Mouse (Mus musculus) limb, embryonic 10.5 days (tissue): ENCODE data around the gene Elf4. TPM values are rescaled to one million over a fixed set of nuclear protein-coding genes. Genes with fewer than 3 reads are reported as not detected.
"Not testable (repeated sequence)": the region's sequence is repeated elsewhere in the genome, so short reads cannot be mapped to it uniquely, and the experiment has no call there.

Experiments used
- DNase-seq: peaks from one replicate; pipeline ENCODE4 v3.0.0-alpha.2; 2017; ENCODE audit warnings: low spot score
- H3K27ac ChIP-seq: fragments of 300-500 bp; sonication (generic); 2 replicates; pipeline ENCODE4 v1.5.1; 2016; ENCODE audit warnings: mild to moderate bottlenecking
- H3K27me3 ChIP-seq: fragments of 300-500 bp; sonication (generic); 2 replicates; pipeline ENCODE4 v1.6.1; 2016; ENCODE audit warnings: low read depth, mild to moderate bottlenecking; ENCODE audit not compliant: poor library complexity, severe bottlenecking
- H3K36me3 ChIP-seq: fragments of 300-500 bp; sonication (generic); 2 replicates; pipeline ENCODE4 v1.6.1; 2016; ENCODE audit warnings: mild to moderate bottlenecking, moderate library complexity
- H3K4me1 ChIP-seq: fragments of 300-500 bp; sonication (generic); 2 replicates; pipeline ENCODE4 v1.6.1; 2016
- H3K4me3 ChIP-seq: fragments of 300-500 bp; sonication (generic); 2 replicates; pipeline ENCODE4 v1.5.1; 2016; ENCODE audit warnings: mild to moderate bottlenecking, moderate library complexity
- H3K9me3 ChIP-seq: fragments of 300-500 bp; sonication (generic); replicated peaks from 2 replicates; pipeline ENCODE4 v1.6.1; 2016; ENCODE audit warnings: mild to moderate bottlenecking
- WGBS: fragments of 180-500 bp; shearing (Covaris S2); methylation state at CpG from one replicate; pipeline ENCODE4 v1.1.7; 2016; 5-methylcytosine and 5-hydroxymethylcytosine counted together
- polyA plus RNA-seq: library from polyadenylated mRNA; unstranded; fragments of >200 nt; fragmentation: Nextera tagmentation; extraction: Ambion mirVana; gene quantifications from 2 replicates; pipeline ENCODE4 v1.2.1, GENCODE M21; 2016

The Elf4 gene
- polyA plus RNA-seq, 1 experiment from 2014 or later: 1.9 TPM

DNA sequence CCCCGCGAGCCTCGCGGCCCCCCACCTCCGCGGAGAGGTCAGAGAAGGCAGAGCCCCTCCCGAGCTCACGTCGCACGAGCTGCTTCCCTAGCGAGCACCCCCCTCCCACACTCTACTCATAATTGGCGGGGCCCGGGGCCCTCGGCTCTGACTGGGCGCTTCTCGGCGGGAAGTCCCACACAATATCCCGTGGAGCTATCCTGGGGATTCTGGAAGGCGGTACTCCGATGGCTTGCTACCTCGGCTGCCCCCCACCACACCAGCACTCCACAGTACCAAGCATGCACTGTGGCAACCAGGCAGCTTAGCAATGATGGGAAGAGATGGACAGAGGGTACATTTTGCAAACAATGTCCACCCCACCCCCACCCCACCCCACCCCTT lies 8.4 kb downstream of the Elf4 start:
- Histone ChIP-seq H3K4me1 (peaks cover 16% of the 10 kb centered on the region), H3K9me3 (no peaks in the 10 kb centered on the region), H3K4me3 (peak overlapping the region; percentile 47), H3K27ac (no peak overlapping the region), H3K36me3 (no peaks in the 10 kb centered on the region), H3K27me3 (peaks cover 66% of the 10 kb centered on the region)
- 19% methylated on average over 21 of the region's 21 CpGs for WGBS
- DNase-seq: no peak

DNA sequence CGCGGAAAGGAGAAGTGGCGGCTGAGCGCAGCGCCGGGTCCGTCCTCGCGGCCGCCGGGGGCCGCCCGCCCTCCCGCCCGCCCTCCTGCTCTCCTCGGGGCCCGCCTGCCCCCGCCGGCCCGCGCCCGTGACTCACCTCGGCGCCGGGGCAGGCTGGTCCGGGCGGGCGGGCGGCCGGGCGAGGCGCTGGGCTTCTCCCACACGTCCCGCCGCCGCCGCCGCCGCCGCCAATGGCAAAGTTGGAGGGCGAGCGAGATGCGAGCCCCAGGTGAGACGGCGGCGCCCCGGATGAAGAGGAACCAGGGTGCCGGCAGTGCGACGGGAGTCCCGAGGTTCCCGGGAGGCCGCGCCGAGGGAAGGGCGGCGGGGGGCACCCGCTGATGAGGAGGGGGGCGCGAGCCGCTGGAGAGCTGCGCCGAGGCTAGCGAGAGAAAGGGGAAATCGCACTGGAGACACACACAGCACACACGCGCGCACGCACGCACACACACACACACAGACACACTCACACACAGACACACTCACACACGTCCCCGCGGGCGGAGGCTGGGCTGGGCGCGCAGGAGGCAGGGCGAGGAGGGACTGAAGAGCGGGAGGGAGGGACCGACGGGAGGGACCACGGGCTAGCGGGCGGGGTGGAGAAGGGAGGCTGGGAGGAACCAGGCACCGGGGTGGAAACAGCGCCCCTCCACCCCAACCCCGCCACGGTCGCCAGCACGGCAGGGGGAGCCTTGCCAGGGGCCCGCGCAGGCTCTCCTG lies 9.0 kb downstream of the Elf4 start:
- peaks cover 18% of the 10 kb centered on the region for H3K4me1 ChIP-seq
- peak; percentile 53 for DNase-seq
- peaks cover 66% of the 10 kb centered on the region for H3K27me3 ChIP-seq
- H3K27ac ChIP-seq: peak overlapping the region; percentile 62
- peak overlapping the region; percentile 47 for H3K4me3 ChIP-seq
- no peaks in the 10 kb centered on the region for H3K36me3 ChIP-seq
- H3K9me3 ChIP-seq: no peaks in the 10 kb centered on the region
- 11% methylated on average over 35 of the region's 91 CpGs for WGBS

DNA sequence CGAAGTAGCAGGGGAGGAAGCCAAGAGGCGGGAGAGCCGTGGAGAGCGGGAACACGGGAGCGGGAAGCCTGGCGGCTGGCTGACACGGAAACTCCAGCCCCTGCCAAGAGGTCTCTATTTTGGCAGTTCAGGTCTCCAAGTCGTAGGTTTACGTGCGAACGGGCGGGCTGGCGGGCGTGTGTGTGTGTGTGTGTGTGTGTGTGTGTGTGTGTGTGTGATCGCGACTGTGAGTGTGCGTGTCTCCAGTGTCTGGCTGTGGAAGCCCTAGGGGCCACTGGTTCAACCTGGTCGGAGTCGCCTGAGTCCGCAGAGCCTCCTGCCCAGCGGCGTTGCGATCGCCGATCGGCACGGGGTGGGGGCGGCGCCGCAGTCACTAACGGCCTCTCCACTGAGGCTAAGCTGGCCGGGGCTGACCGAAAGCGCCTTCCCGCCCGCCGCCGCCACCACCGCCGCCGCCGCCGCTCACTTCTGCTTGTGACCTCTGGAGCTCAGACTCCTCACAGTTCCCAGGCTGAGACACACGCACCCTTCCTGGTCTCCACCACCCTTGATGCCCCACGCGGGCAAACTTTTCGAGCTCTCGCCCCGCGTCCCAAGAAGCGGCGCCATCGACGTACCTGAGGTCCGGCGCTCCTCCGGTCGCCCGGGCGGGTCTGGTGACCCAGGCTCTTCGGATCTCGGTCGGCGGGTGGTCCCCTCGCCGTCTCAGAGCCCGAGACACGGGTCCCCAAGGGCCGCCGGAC lies 9.8 kb downstream of the Elf4 start:
- peak; percentile 51 for DNase-seq
- peak overlapping the region; percentile 47 for H3K4me3 ChIP-seq
- H3K27ac ChIP-seq: peak overlapping the region; percentile 62
- H3K4me1 ChIP-seq: peaks cover 18% of the 10 kb centered on the region
- no peaks in the 10 kb centered on the region for H3K9me3 ChIP-seq
- H3K36me3 ChIP-seq: no peaks in the 10 kb centered on the region
- WGBS: 18% methylated on average over 56 of the region's 71 CpGs
- peaks cover 66% of the 10 kb centered on the region for H3K27me3 ChIP-seq

DNA sequence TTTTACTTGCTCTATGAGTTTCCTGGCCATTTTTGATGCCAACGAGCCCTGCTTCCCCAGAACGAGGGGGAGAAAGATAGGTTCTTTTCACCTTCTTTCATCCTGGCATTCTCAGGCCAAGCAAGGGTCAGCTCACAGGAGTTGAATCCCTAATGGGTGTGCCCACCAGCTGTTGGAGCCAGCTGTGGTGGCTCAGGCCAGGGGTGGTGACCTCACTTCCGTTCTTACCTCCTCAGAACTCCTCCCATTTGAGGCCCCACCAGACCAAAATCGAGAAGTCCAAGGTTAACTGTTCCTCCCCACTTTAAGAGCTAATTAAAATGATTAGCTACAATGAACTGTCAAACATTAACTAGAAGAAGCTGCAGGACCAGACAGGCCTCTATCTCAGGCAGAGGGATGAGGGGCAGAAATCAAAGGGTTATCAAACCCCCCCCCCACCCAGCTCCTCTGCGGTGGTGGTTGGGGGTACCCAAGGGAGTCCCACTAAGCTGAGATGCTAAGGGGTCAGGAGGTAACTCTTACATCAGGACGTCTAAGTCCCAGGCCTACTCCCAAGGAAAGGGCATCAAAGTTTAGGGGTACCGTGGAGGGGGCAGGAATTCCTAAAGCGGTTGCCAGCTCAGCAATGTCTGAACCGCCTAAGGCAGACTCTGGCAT lies 10.6 kb downstream of the Elf4 start:
- Histone ChIP-seq H3K4me1 (peaks cover 18% of the 10 kb centered on the region), H3K36me3 (no peaks in the 10 kb centered on the region), H3K27me3 (peaks cover 66% of the 10 kb centered on the region), H3K27ac (no peak overlapping the region), H3K4me3 (peak overlapping the region; percentile 47), H3K9me3 (no peaks in the 10 kb centered on the region)
- no peak for DNase-seq
- WGBS: 24% methylated on average over 9 of the region's 9 CpGs

DNA sequence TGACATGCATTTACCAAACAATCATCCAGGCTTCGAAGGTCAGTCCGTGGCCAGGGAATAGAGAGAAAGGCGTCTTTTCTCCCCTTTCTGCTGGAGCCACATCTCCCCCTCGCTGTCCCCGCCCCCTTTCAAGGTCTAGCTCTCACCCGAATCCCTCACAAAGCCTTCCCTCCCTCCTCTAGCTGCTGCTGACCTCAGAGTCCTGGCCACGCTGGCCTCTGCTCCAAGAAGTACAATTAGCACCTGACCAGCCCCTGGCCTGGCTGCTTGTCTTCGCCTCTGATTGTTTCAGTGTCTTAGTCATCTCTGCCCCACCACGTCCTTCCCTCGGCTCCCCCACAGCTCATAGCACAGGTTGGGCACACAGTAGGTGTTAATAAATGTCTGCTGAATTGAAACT lies 13.3 kb downstream of the Elf4 start:
- H3K4me3 ChIP-seq: no peak overlapping the region
- 13% methylated on average over 10 of the region's 10 CpGs for WGBS
- peaks cover 18% of the 10 kb centered on the region for H3K4me1 ChIP-seq
- no peaks in the 10 kb centered on the region for H3K36me3 ChIP-seq
- peaks cover 42% of the 10 kb centered on the region for H3K27me3 ChIP-seq
- no peak for DNase-seq
- no peaks in the 10 kb centered on the region for H3K9me3 ChIP-seq
- no peak overlapping the region for H3K27ac ChIP-seq

- H3K27ac ChIP-seq: no peak overlapping the region
- peaks cover 4% of the 10 kb centered on the region for H3K4me1 ChIP-seq
- no peaks in the 10 kb centered on the region for H3K36me3 ChIP-seq
- no peak overlapping the region for H3K4me3 ChIP-seq
- H3K27me3 ChIP-seq: no peaks in the 10 kb centered on the region; the same call in 1 of the 2 replicates
- 88% methylated on average over 4 of the region's 4 CpGs for WGBS
- no peak for DNase-seq
- no peaks in the 10 kb centered on the region for H3K9me3 ChIP-seq
Observed at GRCm38 (mm10) chrX:48444677-48445076, 18.3 kb downstream of the Elf4 start.

DNA sequence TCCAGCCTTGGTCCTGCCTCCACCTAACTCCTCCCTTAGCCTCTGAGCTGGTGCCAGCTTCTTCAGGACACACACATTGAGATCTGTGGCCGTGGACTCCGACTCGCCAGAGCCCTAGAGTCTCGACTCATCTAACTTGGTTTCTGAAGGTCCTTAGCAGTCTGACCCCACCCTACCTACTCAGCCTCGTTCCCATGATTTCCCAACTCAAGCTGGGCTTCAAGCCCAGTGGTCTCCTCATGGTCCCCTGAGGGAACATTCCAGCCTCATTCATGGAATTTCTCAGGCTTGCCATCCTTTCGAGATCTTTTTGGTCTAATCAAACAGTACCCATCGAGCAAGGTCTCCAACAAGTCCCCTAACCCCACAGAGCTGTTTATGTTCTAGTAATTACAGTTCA lies 21.0 kb downstream of the Elf4 start:
- no peaks in the 10 kb centered on the region for H3K36me3 ChIP-seq
- no peaks in the 10 kb centered on the region for H3K9me3 ChIP-seq
- 90% methylated on average over 7 of the region's 7 CpGs for WGBS
- H3K4me3 ChIP-seq: no peak overlapping the region
- DNase-seq: no peak
- H3K27me3 ChIP-seq: no peaks in the 10 kb centered on the region
- H3K4me1 ChIP-seq: peaks cover 7% of the 10 kb centered on the region
- H3K27ac ChIP-seq: no peak overlapping the region

DNA sequence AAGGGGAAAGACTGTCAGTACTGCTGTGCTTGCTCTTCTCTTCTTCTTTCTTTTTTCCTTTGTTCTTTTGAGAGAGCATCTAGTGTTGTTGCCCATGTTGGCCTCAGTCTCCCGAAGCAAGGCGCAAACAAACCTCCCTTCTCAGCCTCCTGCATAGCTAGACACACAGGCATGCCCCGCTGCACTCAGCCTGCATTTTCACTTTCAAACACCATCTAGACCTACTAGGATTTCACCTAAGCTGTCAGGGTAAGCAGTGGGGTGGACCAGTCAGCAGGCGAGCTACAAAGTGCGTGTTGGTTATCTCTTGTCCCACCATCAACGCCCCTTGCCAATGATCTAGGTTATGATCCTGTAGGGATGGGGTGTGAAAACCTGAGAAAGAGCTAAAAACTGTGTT lies 21.4 kb downstream of the Elf4 start:
- 87% methylated on average over 6 of the region's 6 CpGs for WGBS

GRCm38 (mm10) chrX:48439036-48439435 lies 23.9 kb downstream of the Elf4 start:
- WGBS: 55% methylated on average over 4 of the region's 4 CpGs
- peaks cover 7% of the 10 kb centered on the region for H3K4me1 ChIP-seq
- H3K27ac ChIP-seq: no peak overlapping the region
- no peak for DNase-seq
- no peaks in the 10 kb centered on the region for H3K27me3 ChIP-seq
- no peak overlapping the region for H3K4me3 ChIP-seq
- no peaks in the 10 kb centered on the region for H3K36me3 ChIP-seq
- no peaks in the 10 kb centered on the region for H3K9me3 ChIP-seq

More for the DNA sequence above, 21.4 kb downstream of the Elf4 start:
- Histone ChIP-seq H3K36me3 (no peaks in the 10 kb centered on the region), H3K4me3 (no peak overlapping the region), H3K4me1 (peaks cover 7% of the 10 kb centered on the region), H3K27me3 (no peaks in the 10 kb centered on the region), H3K27ac (no peak overlapping the region), H3K9me3 (no peaks in the 10 kb centered on the region)
- DNase-seq: no peak

DNA sequence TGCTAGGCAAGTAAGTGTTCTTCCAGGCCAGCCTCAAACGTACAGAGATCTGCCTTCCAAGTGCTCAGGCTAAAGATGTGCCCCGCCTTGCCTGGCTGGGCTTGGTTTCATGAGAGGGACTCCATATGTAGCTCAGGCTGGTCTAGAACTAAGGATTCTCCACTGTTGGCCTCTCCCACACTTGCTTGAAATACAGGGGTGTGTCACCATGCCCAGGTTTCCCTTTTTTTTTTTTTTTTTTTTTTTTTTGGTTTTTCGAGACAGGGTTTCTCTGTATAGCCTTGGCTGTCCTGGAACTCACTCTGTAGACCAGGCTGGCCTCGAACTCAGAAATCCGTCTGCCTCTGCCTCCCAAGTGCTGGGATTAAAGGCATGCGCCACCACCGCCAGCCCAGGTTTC lies 26.9 kb downstream of the Elf4 start:
- not testable (repeated sequence) for DNase-seq, H3K9me3 ChIP-seq, H3K4me3 ChIP-seq, H3K27ac ChIP-seq, H3K36me3 ChIP-seq
- WGBS: 92% methylated on average over 6 of the region's 7 CpGs
- Histone ChIP-seq H3K27me3 (peaks cover 12% of the 10 kb centered on the region; the same call in 1 of the 2 replicates), H3K4me1 (peaks cover 18% of the 10 kb centered on the region)

- H3K9me3 ChIP-seq: no peaks in the 10 kb centered on the region
- H3K27ac ChIP-seq: no peak overlapping the region
- no peaks in the 10 kb centered on the region for H3K36me3 ChIP-seq
- H3K4me1 ChIP-seq: peaks cover 18% of the 10 kb centered on the region
- H3K4me3 ChIP-seq: no peak overlapping the region
- no peak for DNase-seq
- peaks cover 12% of the 10 kb centered on the region; the same call in 1 of the 2 replicates for H3K27me3 ChIP-seq
- 83% methylated on average over 9 of the region's 9 CpGs for WGBS
Observed at GRCm38 (mm10) chrX:48435477-48435900, 27.4 kb downstream of the Elf4 start.

DNA sequence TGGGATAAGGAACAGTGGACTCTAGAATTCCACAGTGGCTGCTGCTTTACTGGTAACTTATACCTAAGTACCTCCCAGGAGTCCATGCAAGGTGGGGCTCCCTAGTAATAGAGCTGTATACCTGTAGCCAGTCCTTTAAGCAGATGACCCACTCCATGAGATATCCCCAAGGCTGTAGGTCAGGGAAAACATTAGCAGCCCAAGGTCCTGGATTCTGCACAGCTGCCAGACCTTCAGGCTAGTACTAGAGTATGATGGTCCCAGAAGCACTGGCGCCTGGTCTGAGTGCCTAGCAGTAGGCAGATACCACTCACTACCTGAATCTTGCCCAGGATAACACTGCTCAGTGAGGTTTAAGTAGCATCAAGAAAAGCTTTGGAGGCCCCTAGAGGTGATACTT lies 28.7 kb downstream of the Elf4 start:
- 88% methylated on average over 1 of the region's 1 CpGs for WGBS

DNA sequence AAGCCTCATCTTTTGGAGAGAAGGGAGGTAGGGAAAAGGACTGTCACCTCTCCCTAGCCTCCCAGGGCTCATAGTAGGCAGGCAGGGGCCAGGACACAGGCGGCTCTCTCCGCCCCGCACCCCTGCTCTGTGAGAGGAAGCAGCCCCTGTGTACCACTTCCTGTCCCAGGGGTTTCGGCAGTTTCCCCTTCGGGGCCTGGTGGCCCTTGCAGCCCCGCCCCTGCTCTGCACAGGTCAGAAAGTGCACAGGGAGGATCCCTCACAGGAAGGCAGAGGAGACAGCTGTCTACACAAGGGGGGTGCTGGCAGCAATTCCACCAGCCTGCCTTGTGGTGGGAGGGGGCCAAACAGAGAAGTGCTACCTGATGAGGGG lies 29.4 kb downstream of the Elf4 start:
- Histone ChIP-seq H3K4me3 (no peak overlapping the region), H3K9me3 (no peaks in the 10 kb centered on the region), H3K27me3 (peaks cover 12% of the 10 kb centered on the region; the same call in 1 of the 2 replicates), H3K36me3 (no peaks in the 10 kb centered on the region), H3K4me1 (peaks cover 13% of the 10 kb centered on the region), H3K27ac (no peak overlapping the region)
- DNase-seq: no peak
- WGBS: 37% methylated on average over 6 of the region's 6 CpGs

More for the DNA sequence above, 28.7 kb downstream of the Elf4 start:
- Histone ChIP-seq H3K27me3 (peaks cover 12% of the 10 kb centered on the region; the same call in 1 of the 2 replicates), H3K9me3 (no peaks in the 10 kb centered on the region), H3K4me1 (peaks cover 18% of the 10 kb centered on the region), H3K4me3 (no peak overlapping the region), H3K27ac (no peak overlapping the region), H3K36me3 (no peaks in the 10 kb centered on the region)
- no peak for DNase-seq
